Mouse (Mus musculus) adrenal gland, postnatal 36 days (tissue): ENCODE data around the gene Lrrc38. TPM values are rescaled to one million over a fixed set of nuclear protein-coding genes. Genes with fewer than 3 reads are reported as not detected.
"Not testable (repeated sequence)": the region's sequence is repeated elsewhere in the genome, so short reads cannot be mapped to it uniquely, and the experiment has no call there.

ENCODE experiments used
- DNase-seq, 2 experiments: peaks; one replicate each; pipeline ENCODE4 v3.0.0; 2021; ENCODE audit warnings: mixed read lengths in 1 of 2
- long read RNA-seq, 2 experiments: library from polyadenylated mRNA; stranded (forward); transcript quantifications; one replicate each; pipeline ENCODE4 v2.0.0; 2021; ENCODE audit warnings: borderline sequencing depth in 2 of 2
- total RNA-seq, 2 experiments: library from RNA; stranded (reverse); gene quantifications; 2 replicates each; pipeline ENCODE4 v1.2.3; 2021

The Lrrc38 gene
- under 1 TPM in 1 of 2 experiments, not detected in 1; 0.26 TPM for total RNA-seq
- long read RNA-seq, experiment 1, result 0 reads
- long read RNA-seq, experiment 2, result 0 reads

DNA sequence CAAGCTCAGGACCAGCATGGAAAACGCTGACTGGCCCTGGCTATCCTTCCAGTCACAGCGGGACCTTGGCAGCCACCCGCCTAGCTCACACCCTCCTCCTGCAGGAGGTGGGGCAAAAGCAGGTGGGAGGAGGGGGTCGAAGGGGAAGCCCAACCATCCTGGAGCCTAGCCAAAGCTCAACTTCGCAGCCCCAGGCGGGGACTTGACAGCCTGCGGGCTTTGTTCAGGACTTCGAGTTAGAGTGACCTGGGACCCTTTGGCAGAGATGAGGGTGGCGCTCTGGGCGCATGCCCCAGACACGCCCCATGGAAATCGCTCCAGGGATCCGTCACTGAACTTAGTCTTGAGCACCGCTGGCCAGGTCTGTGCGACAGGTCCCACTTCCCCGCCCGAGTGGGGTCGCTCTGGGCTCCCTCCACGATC is at the start of gene Lrrc38:
Gene Lrrc38 (plus strand): TSS at position 274 of the 423 bp plus-strand sequence.
- DNase-seq, result peak; percentile 33 to 34

DNA sequence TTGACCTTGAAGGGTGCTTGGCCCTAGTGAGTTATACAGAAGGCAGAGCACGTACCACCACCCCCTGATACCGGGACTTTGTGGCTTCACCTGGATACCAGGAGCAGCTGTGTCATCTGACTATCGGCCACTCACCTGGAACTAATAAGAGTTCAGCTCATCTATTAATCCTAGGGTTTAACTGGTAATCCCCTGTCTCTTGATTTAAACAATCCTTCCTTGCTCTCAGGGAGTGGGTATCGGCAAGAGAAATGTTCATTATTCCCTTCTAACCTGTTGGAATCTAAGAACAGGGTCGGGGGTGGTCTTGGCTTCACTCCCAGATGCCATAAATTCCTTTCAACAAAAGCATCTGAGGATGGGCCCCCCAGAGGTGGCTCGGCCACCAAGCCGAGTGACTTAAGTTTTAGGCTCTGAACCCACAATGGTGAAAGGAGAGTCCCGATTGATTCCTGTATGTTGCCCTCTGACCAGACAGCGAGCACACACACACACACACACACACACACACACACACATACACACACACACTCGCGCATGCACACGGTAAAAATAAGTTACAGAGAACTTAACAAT is 49.4 kb upstream of the Lrrc38 start:
- DNase-seq, result no peak

DNA sequence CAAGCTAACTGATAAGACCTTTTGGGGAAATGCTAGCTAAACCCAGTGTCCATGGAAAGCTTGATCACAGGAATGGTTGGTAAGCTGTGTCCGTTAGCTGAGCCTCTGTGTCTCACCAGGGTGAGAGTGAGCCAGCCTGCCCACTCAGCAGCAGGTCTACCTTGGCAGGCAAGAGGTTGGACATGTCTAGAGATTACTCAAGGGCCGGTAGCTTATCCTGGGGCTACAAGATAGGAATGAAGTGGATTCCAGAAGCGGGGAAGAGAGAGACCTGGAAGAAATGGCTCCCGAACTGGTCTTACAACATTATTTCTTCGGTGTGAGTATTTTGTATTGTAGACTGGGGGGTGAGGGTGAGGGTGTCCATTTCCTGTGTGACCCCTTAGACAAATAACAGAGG is 48.5 kb upstream of the Lrrc38 start:
- no peak for DNase-seq

DNA sequence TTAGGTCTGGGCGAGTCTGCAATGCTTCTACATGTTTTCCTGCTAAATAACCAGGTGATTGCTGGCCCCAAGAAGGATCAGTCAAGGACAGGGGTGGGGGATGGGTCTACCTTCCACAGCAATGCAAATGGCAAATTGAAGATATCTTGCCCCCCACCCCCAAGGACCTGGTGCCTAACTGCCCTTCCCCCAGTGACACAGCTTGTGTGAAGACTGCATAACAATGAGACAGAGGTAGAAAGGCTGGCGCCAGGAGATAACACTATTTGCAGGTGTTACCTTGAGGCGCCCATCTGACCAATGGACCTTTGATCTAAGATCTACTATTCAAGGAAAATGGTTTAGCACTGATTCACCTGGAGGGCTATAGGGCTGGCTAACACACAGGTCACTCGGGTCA is 47.7 kb upstream of the Lrrc38 start:
- no peak for DNase-seq

DNA sequence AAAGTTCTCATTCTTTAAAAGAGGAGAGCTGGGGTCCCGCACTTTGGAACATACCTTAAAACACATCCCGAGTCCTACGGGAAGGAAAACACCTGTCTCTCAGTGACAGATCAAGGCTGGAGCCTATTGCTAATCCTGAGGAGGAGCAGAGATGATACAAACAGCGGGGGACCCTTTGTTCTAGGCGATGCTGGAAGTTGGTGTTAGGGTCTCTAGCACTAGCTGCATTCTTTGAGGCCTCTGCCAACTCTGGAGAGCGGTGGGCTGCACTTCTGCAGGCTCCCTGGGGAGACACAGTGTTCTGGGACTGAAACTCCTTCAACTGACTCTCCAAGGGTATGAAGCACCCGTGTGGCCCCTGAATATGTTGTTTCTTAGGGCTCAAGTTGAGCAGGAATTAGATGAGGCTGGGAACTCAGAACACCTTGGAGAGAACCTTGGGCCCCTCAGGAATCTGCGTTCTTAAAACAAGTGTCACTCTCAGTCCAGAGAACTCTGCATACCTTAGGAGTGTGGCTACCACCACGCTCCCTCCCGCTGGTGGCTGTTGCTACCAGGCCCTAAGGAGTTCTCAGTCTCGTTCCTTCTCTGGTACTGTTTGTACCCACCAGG is 47.2 kb upstream of the Lrrc38 start:
- no peak for DNase-seq

DNA sequence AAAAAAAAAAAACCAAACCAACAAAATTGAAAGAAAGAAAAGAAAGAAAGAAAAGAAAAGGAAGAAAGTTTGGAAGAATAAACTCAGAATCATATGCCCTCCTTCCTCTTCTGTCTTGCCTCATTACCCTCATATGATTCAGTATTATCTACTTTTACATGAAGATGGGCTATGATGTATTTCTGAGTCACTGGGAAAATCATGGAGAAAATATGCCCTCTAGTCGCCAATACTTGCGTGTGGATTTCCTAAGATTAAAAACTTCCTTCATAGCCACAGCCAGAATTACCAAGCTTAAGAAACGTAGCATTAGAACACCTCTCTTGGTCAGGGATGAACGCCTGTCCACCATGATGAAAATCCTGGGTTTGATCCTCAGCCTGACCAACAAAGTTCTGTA is 44.5 kb upstream of the Lrrc38 start:
- DNase-seq, result no peak

DNA sequence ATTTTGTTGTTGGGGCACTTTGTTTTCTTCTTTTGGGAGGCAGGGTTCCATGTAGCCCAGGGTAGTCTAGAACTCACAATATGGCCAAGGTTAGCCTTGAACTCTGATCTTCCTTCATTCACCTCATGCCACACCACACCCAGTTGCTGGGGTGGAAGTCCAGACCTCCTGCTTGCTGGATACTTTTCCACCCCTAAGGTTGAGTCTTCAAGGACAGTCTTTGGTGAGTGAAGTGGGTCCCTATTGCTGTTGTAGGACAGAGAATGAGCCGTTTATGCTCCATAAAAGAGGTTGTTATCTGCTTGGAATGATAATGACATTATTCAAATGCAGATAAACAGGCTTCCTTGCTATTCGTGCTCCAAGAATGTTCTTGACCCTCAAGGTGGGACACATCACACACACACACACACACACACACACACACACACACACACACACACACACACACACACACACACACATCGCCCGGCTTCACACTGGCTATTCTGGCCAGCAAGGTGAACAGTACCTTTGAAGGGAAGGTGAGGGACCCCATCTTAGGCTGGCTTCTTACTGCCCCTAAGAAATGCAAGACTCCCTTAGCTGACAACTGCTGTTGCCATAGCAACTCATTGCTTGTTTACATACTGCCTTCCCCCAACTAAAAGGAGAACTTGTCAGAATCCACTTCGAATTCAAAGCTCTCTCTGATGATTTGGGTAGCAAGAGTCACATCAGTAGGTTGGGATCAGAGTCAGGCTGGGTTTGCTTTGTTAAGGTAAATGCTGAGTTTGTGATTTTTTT is 43.4 kb upstream of the Lrrc38 start:
- no peak for DNase-seq

DNA sequence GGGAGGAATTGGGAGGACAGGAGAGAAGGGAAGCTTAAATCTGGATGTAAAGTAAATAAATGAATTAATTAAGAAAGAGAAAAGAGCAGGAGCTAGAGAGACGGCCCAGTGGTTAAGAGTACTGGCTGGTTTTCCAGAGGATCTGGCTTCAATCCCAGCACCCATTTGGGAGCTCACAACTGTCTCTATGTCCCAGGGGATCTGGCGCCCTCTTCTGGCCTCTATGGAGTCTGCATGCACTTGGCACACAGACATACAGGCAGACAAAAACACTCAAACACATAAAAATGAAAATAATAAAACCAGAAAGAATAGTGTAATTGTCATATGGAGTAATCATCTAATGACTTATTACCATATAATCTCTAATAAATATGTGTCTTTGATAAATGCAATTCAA is 38.2 kb upstream of the Lrrc38 start:
- DNase-seq, result peak; percentile 39 to 49

DNA sequence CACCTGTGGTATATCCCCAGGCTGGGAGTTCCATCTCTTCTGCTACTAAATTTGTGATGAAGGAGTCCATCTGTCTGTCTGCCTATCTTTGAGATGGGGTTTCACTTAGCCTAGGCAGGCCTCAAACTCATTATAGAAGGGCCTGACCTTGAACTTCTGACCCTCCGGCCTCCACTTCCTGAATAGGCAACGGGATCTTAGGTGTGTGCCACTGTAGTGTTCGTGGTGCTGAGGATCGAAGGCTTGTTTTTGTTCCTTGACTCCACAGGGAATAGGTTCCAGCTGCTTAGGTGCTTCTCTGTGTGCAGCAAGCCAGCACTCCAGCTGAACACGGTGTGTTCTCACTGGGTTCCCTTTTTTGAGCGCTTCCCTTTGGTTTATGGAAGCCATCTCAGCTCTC is 36.3 kb upstream of the Lrrc38 start:
- no peak for DNase-seq

DNA sequence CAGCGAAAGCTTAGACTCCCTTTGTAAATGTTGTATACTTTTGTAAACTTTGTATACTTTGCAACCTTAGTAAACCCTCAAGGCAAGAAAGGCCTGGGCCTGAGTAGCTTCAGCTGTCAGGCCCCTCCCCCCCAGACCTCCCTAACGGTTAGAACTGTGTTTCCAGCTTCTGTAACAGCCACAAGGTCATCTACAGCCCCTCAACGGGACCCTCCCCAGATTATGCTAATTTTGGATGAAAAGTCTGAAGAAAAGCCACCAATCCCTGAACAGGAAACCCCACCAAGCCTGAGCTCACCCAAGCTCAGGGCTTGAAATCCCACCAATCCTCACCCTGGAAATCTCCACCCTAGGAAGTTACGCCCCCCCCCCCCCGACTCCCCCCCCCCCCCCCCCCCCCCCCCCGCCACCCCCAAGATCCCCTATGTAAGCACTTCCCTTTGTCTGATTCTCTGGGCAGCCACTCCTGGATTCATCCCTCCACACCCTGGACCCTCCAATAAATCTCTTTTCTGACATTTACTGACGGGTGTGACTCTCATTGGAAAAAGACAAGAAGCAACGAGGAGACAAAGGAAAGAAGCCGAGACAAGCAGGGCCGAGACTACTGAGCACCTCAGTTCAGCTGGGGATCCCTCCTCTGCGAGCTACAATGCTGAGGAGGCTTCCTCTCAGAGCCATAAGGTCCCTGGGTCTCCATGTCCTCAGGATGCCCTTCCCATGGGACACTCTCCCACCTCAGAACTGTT is 25.2 kb upstream of the Lrrc38 start:
- DNase-seq, result no peak

DNA sequence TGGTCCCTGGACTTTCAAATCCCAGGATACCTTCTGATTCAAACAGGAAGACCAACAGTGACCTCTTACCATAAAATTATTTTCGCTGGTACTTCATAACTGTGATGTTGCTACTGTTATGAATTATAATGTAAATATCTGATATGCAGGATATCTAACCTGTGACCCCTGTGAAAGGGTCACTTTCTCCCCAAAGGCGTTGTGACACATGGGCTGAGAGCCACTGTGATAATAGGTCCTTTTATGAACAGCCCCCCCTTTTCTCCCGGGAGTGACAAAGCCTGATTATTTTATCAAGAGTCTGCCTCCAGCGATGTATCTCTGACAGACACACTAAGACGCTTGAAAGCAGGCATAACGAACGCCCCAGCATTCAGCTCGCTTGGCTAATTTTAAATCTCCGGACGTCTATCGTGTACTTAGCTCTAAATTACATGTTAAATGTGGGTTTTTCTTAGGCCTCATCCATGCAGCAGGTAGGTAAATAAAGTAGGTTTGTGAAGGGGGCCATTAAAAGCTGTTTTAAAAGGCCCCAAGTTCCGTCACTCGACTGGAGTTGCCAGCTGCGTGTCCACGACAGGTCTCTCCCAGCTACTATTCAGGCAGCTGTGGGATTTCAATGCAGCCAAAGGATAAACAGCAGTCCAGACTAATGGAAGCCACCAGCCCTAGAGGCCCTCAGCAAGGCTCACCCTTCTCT is 24.5 kb upstream of the Lrrc38 start:
- peak in 1 of 2 experiments; percentile 7 for DNase-seq

DNA sequence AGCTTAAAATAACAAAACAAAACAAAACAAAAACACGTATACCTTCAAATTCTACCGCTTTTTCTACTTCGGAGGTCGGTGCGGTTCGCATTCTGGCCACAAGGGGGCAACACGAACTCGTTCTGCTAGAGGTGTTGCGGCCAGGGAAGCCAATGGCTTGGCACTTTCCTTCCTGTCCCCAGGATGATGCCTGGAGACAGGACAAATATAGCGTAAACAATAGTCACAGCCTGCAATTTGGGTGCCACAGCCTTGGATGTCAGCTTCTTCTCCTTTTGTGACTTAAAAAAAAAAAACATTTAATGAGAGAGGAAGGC is 24.0 kb upstream of the Lrrc38 start:
- peak; percentile 84 for DNase-seq

DNA sequence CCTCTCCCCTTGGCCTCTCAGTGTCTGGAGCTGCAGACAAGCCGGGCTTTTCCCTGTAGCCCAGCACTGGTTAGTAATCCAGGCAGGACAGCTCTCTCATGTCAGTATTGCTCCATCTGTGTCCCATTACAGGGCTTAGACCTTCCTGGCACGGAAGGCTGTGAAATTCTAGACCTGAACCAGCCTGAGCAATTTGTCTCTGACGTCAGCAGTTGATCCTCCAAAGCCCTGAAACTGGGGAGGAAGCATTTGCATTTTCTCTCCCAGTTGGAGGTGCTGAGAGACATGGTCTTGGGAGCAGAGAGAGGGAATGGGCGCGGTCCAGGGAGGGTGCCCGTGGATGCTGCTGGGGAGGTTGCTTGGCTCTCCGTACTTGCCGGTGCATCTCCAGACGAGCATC is 19.0 kb upstream of the Lrrc38 start:
- DNase-seq, result no peak

DNA sequence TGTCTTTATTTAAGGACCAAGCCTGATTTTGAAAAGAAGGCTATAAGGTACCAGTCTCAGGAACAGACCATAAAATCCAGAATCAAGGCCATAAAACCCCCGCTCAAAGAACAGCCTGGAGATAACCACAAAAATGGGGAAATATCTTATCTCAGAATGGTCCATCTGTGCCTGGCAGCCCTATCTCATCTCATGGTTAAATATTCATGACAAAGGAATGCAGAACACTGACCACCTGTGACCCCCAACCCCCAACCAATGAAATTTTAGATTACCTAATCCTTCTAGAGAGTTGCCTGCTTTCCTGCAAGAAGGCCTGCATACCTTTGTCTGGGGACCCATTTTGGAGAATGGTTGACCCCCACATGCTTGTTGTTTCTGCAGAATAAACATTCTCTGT is 17.8 kb upstream of the Lrrc38 start:
- DNase-seq, result no peak

DNA sequence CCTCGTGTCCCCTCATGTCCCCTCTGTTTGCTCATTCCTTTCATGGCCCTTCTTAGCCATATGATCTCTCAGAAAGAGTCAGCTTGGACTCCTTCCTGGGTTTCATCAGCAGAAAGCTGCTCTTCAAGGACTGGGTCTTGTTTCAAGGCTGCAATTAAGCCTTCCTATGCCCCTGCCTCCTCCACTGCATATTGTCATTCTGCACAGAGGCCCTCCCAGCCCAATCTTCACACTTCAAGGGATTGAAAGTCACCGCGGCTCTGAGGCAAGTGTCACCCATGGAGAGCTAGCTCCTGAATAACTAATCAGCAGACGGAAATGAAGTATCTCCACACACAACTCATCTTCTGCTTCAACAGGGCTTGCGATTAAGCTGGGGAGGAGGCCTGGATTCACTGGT is 15.4 kb upstream of the Lrrc38 start:
- no peak for DNase-seq

DNA sequence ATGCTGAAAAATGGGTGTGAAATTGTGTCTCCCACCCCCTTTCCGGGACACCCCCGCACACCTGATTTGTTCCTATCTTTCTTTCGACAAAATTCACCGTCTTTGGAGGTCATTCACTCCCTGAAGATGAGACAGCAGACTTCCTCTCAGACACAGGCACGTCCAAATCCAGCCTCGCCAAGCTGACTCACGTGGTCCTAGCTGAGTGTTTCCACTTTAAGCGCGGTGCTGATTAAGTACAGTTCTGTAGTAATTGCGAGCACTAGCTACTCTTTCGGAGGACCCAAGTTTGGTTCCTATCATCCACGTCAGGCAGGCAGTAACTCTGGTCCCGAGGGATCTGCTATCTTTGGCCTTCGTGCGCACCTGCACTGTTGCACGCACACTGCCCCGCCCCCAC is 14.6 kb upstream of the Lrrc38 start:
- DNase-seq, result no peak

DNA sequence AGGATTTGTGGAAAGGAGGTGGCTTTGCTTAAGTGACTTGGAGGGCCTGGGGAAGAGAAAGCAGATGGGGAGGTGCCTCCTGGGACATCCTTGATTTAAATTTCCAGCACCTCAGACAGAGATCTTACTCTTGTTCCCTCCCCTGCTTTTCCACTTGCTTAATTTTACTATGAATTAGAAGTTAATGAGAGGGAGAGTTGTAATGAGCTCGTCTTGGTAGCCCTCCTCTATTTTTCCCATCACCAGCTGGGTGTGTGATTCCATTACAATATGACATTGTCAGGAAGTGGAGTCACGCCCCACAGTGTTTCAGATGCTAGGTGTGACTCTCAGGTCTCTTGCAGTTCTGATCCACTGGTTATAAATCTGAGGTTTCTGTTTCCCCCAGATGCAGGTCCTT is 13.5 kb upstream of the Lrrc38 start:
- DNase-seq, result no peak

DNA sequence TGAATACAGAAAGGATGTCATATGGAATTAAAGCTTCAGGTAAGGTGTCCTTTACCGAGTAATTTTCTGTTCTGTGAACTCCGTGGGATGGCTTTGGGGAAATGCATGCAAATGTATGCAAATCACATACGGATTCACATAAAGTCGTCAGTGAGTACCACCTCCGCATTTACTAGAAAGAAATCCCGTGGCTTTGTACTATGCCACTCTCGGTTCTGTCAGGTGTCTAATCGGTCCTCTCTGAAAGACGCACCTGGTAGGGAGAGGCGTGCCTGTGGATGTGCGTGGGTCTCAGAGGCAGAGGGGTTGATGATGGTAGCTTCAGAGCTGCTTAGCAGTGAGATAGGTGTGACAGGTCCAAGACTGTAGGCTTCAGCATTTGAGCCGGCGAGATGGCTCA is 9.7 kb upstream of the Lrrc38 start:
- no peak for DNase-seq

DNA sequence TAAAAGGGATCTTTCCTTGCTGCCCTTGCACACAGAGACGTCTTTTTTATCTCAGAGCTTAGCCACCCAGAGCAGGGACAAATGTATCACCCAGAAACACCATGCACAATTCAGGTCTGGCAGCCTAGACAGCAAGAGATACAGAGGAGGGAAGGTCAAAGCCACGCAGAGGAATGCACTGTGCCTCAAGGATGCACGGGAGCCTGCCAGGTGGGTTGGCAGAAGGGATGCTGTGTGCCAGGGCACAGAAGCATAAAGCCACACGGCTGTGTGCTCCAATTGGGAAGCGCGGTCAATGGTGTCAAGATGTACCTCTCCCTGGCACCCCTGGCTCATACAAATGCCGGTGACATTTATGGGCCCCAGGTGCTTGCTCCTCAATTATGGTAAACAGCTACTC is 8.1 kb upstream of the Lrrc38 start:
- no peak for DNase-seq

DNA sequence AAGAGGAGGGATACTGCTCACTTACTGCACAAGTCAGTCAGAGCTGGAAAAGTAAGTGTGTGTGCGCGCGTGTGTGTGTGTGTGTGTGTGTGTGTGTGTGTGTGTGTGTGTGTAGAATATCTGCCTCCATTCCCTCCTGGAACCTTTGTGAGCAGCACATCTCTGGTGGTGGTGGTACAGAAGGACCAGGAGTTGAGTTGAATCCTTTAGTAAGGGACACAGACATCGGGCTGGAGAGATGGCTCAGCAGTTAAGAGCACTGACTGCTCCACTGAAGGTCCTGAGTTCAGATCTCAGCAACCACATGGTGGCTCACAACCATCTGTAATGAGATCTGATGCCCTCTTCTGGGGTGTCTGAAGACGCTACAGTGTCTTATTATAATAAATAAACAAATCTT is 4.1 kb upstream of the Lrrc38 start:
- DNase-seq, result not testable (repeated sequence)

DNA sequence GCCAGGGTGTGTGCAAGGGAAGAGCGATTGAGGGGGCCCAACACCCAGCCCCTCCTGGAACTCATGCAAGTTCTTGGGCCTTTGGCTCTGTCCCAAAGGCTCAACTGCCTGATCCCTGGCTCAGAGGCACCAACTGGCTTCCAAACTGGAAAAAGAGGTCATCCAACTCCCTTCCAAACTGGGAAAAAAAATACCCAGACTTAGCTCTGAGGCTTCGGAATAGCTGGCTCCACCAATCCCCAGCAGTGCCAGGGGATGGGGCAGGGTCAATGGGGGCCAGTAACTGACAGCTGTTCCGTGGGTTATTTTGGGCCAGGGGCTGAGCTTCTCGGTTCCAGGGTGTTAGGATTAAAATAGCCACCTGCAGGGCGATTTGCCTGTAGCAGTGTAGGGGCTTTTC is 879 bp upstream of the Lrrc38 start:
- DNase-seq, result no peak
